Mouse (Mus musculus): ENCODE measurements around the gene Cdhr3.

DNA sequence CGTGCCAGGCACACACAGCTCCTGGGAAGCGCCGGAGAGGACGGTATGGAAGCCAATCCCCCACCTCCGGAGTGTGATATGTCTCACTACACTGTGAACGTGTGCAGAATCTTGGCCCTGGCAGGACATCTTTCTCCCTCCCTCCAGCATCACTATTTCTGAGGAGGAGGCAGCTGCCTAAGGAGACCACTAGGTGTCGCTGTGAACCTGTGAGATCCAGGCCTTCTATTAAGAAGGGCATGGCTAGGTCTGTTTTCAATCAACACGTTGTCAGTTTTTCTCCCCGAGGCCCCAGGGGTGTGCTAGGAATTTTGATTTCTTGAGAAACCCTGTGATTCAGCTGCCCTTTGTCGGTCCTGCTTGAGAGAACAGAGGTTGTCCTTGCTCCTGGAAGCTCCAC lies 65.6 kb downstream of the Cdhr3 start:
- TF ChIP-seq CTCF (conservative IDR thresholded peaks at IDR 0.05; ENCODE audit: low read length) (peak; percentile 84), POU5F1 (IDR thresholded peaks at IDR 0.05; ENCODE audit: borderline replicate concordance, low read length) (no peak)
